Mouse (Mus musculus): ENCODE results near the gene Gm28845.

DNA sequence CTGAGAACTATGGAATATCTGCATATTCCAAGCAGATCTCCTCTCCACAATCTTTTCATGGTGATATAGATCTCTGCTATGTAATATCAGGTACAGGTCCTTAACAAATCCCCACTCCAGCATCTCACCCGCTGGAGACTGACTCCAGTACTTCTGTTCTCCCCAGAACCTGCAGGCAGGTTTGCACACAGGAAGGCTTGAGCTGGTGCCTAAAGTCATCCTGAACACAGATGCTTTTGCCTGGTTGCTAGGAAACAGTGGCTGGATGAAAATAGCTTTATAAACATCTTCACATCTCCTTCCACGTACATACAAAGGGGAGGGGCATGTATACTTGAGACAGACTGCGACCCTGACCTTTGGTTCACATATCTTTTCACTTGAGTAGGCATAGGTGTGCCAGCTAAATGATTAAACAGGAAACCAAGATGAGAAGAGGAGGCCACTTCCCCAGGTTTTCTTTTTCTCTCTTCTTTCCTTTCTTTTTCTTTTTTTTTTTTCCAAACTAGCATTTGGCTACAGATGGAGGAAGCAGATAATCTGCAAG lies 10.3 kb upstream of the Gm28845 start:
- TF ChIP-seq CTCF (IDR thresholded peaks at IDR 0.05; ENCODE audit: control insufficient read depth, insufficient read depth, low read length) (no peak), POLR2A (IDR thresholded peaks at IDR 0.05; ENCODE audit: borderline replicate concordance, control insufficient read depth, low read depth, low read length) (no peak)
